Mouse (Mus musculus): ENCODE data around the gene Krt87. TPM values are rescaled to one million over a fixed set of nuclear protein-coding genes. Genes with fewer than 3 reads are reported as not detected.

Gene Krt87
- total and polyA plus RNA-seq, 3 experiments: not detected

- Histone ChIP-seq H3K4me3 (ENCODE audit: control insufficient read depth in 1 of 2, insufficient read depth in 1 of 2, low read depth in 2 of 2, low read length in 2 of 2) (no peak overlapping the region), H3K9me3 (replicated peaks; ENCODE audit: insufficient read depth, low read length) (no peaks in the 10 kb centered on the region), H3K79me2 (ENCODE audit: control insufficient read depth, insufficient read depth, low read length, poor library complexity) (no peaks in the 10 kb centered on the region), H3K36me3 (ENCODE audit: control insufficient read depth in 1 of 2, insufficient read depth in 2 of 2, low read length in 2 of 2) (no peaks in the 10 kb centered on the region), H3K27me3 (ENCODE audit: control insufficient read depth in 1 of 2, insufficient read depth in 2 of 2, low read length in 2 of 2) (peaks cover 2 to 3% of the 10 kb centered on the region in 2 experiments; a peak in 2 of 4 replicates), H3K4me1 (ENCODE audit: control insufficient read depth in 1 of 2, insufficient read depth in 2 of 2, low read length in 2 of 2) (no peaks in the 10 kb centered on the region), H3K27ac (ENCODE audit: control insufficient read depth, low read depth, low read length) (no peak overlapping the region), H3K9ac (ENCODE audit: control insufficient read depth, low read depth, low read length, poor library complexity, severe bottlenecking) (no peak overlapping the region)
- no peak for DNase-seq (ENCODE audit: low read depth, low spot score)
- TF ChIP-seq ZNF384 (IDR thresholded peaks at IDR 0.05; ENCODE audit: low read depth, low read length): no peak
- no peak for TF ChIP-seq SIN3A (IDR thresholded peaks at IDR 0.05; ENCODE audit: low read length)
- no peak for TF ChIP-seq MYC (IDR thresholded peaks at IDR 0.05; ENCODE audit: low read depth, low read length)
- no peak for TF ChIP-seq GABPA (IDR thresholded peaks at IDR 0.05; ENCODE audit: low read depth, low read length)
- TF ChIP-seq TBP (IDR thresholded peaks at IDR 0.05; ENCODE audit: low read depth, low read length): no peak
- TF ChIP-seq TCF12 (IDR thresholded peaks at IDR 0.05; ENCODE audit: low read depth, low read length): no peak
- no peak for TF ChIP-seq POLR2A (IDR thresholded peaks at IDR 0.05; ENCODE audit: control insufficient read depth in 1 of 2, insufficient read depth in 1 of 2, low read depth in 1 of 2, low read length in 2 of 2, poor library complexity in 1 of 2)
- TF ChIP-seq MEF2A (IDR thresholded peaks at IDR 0.05; ENCODE audit: extremely low read depth, insufficient replicate concordance, low read depth, low read length, poor library complexity, severe bottlenecking): no peak
- no peak for TF ChIP-seq MXI1 (IDR thresholded peaks at IDR 0.05; ENCODE audit: low read depth, low read length)
- no peak for TF ChIP-seq CTCF (IDR thresholded peaks at IDR 0.05 in 2 of 3, conservative IDR thresholded peaks at IDR 0.05 in 1 of 3; ENCODE audit: control insufficient read depth in 1 of 3, insufficient read depth in 1 of 3, low read depth in 2 of 3, low read length in 3 of 3, poor library complexity in 1 of 3, severe bottlenecking in 1 of 3)
- TF ChIP-seq RAD21 (IDR thresholded peaks at IDR 0.05; ENCODE audit: low read depth, low read length): no peak
- TF ChIP-seq ELF1 (IDR thresholded peaks at IDR 0.05; ENCODE audit: low read depth, low read length): no peak
- TF ChIP-seq ZKSCAN1 (IDR thresholded peaks at IDR 0.05; ENCODE audit: low read depth, low read length): no peak
- TF ChIP-seq UBTF (IDR thresholded peaks at IDR 0.05; ENCODE audit: borderline replicate concordance, insufficient read depth, low read depth, low read length): no peak
Observed at GRCm38 (mm10) chr15:101381758-101382157, 56.8 kb downstream of the Krt87 start.

Other genes starting within 250 kb of the Krt87 start
- gene Grasp, start 214.6 kb downstream of the Krt87 start, total RNA-seq (2012; rRNA removed): 3.7 and 4.1 TPM in 2 replicates
- gene Grasp, start 214.6 kb downstream of the Krt87 start, polyA plus RNA-seq (2012; ENCODE audit: insufficient read depth in 1 of 2, insufficient read length in 2 of 2, low read depth in 1 of 2, low replicate concordance in 2 of 2, missing spikeins in 1 of 2): 1 to 10 TPM in 1 of 2 experiments, not detected in 1; 6.3 TPM
- gene Nr4a1, start 184.5 kb downstream of the Krt87 start, total RNA-seq (2012; rRNA removed): 1.7 and 2.0 TPM in 2 replicates
- 10 to 100 TPM in 1 of 2 experiments, not detected in 1; 12.8 TPM for gene Nr4a1, start 184.5 kb downstream of the Krt87 start, polyA plus RNA-seq (2012; ENCODE audit: insufficient read depth in 1 of 2, insufficient read length in 2 of 2, low read depth in 1 of 2, low replicate concordance in 2 of 2, missing spikeins in 1 of 2)
- gene Atg101, start 154.5 kb downstream of the Krt87 start, total RNA-seq (2012; rRNA removed): 75.5 and 90.3 TPM in 2 replicates
- gene Atg101, start 154.5 kb downstream of the Krt87 start, polyA plus RNA-seq (2012; ENCODE audit: insufficient read depth in 1 of 2, insufficient read length in 2 of 2, low read depth in 1 of 2, low replicate concordance in 2 of 2, missing spikeins in 1 of 2): 10 to 100 TPM in 1 of 2 experiments, not detected in 1; 75.2 TPM
- gene 6030408B16Rik, start 145.6 kb downstream of the Krt87 start, total RNA-seq (2012; rRNA removed): 0.07 and 0.12 TPM in 2 replicates
- under 1 TPM in 1 of 2 experiments, not detected in 1; 0.18 TPM for gene 6030408B16Rik, start 145.6 kb downstream of the Krt87 start, polyA plus RNA-seq (2012; ENCODE audit: insufficient read depth in 1 of 2, insufficient read length in 2 of 2, low read depth in 1 of 2, low replicate concordance in 2 of 2, missing spikeins in 1 of 2)
- not detected in 2 replicates for gene Krt80, start 68.6 kb downstream of the Krt87 start, total RNA-seq (2012; rRNA removed)
- gene Krt80, start 68.6 kb downstream of the Krt87 start, polyA plus RNA-seq (2012; ENCODE audit: insufficient read depth in 1 of 2, insufficient read length in 2 of 2, low read depth in 1 of 2, low replicate concordance in 2 of 2, missing spikeins in 1 of 2): not detected
- 0.04 TPM in 1 of 2 replicates, not detected in the other for gene Krt7, start 27.8 kb downstream of the Krt87 start, total RNA-seq (2012; rRNA removed)
- under 1 TPM in 1 of 2 experiments, not detected in 1; 0.03 TPM for gene Krt7, start 27.8 kb downstream of the Krt87 start, polyA plus RNA-seq (2012; ENCODE audit: insufficient read depth in 1 of 2, insufficient read length in 2 of 2, low read depth in 1 of 2, low replicate concordance in 2 of 2, missing spikeins in 1 of 2)
- not detected in 2 replicates for gene Krt88, start 8.9 kb upstream of the Krt87 start, total RNA-seq (2012; rRNA removed)
- not detected for gene Krt88, start 8.9 kb upstream of the Krt87 start, polyA plus RNA-seq (2012; ENCODE audit: insufficient read depth in 1 of 2, insufficient read length in 2 of 2, low read depth in 1 of 2, low replicate concordance in 2 of 2, missing spikeins in 1 of 2)
- gene Krt81, start 24.9 kb upstream of the Krt87 start, total RNA-seq (2012; rRNA removed): not detected in 2 replicates
- gene Krt81, start 24.9 kb upstream of the Krt87 start, polyA plus RNA-seq (2012; ENCODE audit: insufficient read depth in 1 of 2, insufficient read length in 2 of 2, low read depth in 1 of 2, low replicate concordance in 2 of 2, missing spikeins in 1 of 2): not detected
- not detected in 2 replicates for gene Krt86, start 34.7 kb upstream of the Krt87 start, total RNA-seq (2012; rRNA removed)
- not detected for gene Krt86, start 34.7 kb upstream of the Krt87 start, polyA plus RNA-seq (2012; ENCODE audit: insufficient read depth in 1 of 2, insufficient read length in 2 of 2, low read depth in 1 of 2, low replicate concordance in 2 of 2, missing spikeins in 1 of 2)
- gene Krt83, start 52.7 kb upstream of the Krt87 start, total RNA-seq (2012; rRNA removed): not detected in 2 replicates
- gene Krt83, start 52.7 kb upstream of the Krt87 start, polyA plus RNA-seq (2012; ENCODE audit: insufficient read depth in 1 of 2, insufficient read length in 2 of 2, low read depth in 1 of 2, low replicate concordance in 2 of 2, missing spikeins in 1 of 2): not detected
- not detected in 2 replicates for gene Gm49425, start 78.5 kb upstream of the Krt87 start, total RNA-seq (2012; rRNA removed)
- not detected for gene Gm49425, start 78.5 kb upstream of the Krt87 start, polyA plus RNA-seq (2012; ENCODE audit: insufficient read depth in 1 of 2, insufficient read length in 2 of 2, low read depth in 1 of 2, low replicate concordance in 2 of 2, missing spikeins in 1 of 2)
- not detected in 2 replicates for gene Krt84, start 94.0 kb upstream of the Krt87 start, total RNA-seq (2012; rRNA removed)
- not detected for gene Krt84, start 94.0 kb upstream of the Krt87 start, polyA plus RNA-seq (2012; ENCODE audit: insufficient read depth in 1 of 2, insufficient read length in 2 of 2, low read depth in 1 of 2, low replicate concordance in 2 of 2, missing spikeins in 1 of 2)
- gene Krt82, start 111.9 kb upstream of the Krt87 start, total RNA-seq (2012; rRNA removed): not detected in 2 replicates
- gene Krt82, start 111.9 kb upstream of the Krt87 start, polyA plus RNA-seq (2012; ENCODE audit: insufficient read depth in 1 of 2, insufficient read length in 2 of 2, low read depth in 1 of 2, low replicate concordance in 2 of 2, missing spikeins in 1 of 2): not detected
- gene Krt90, start 124.1 kb upstream of the Krt87 start, total RNA-seq (2012; rRNA removed): not detected in 2 replicates
- gene Krt90, start 124.1 kb upstream of the Krt87 start, polyA plus RNA-seq (2012; ENCODE audit: insufficient read depth in 1 of 2, insufficient read length in 2 of 2, low read depth in 1 of 2, low replicate concordance in 2 of 2, missing spikeins in 1 of 2): not detected
- not detected in 2 replicates for gene Krt75, start 135.1 kb upstream of the Krt87 start, total RNA-seq (2012; rRNA removed)
- not detected for gene Krt75, start 135.1 kb upstream of the Krt87 start, polyA plus RNA-seq (2012; ENCODE audit: insufficient read depth in 1 of 2, insufficient read length in 2 of 2, low read depth in 1 of 2, low replicate concordance in 2 of 2, missing spikeins in 1 of 2)
- gene Gm5414, start 189.4 kb upstream of the Krt87 start, total RNA-seq (2012; rRNA removed): not detected in 2 replicates
- not detected for gene Gm5414, start 189.4 kb upstream of the Krt87 start, polyA plus RNA-seq (2012; ENCODE audit: insufficient read depth in 1 of 2, insufficient read length in 2 of 2, low read depth in 1 of 2, low replicate concordance in 2 of 2, missing spikeins in 1 of 2)
- not detected in 2 replicates for gene Gm5478, start 208.6 kb upstream of the Krt87 start, total RNA-seq (2012; rRNA removed)
- not detected for gene Gm5478, start 208.6 kb upstream of the Krt87 start, polyA plus RNA-seq (2012; ENCODE audit: insufficient read depth in 1 of 2, insufficient read length in 2 of 2, low read depth in 1 of 2, low replicate concordance in 2 of 2, missing spikeins in 1 of 2)
- gene Krt6b, start 241.5 kb upstream of the Krt87 start, total RNA-seq (2012; rRNA removed): not detected in 2 replicates
- not detected for gene Krt6b, start 241.5 kb upstream of the Krt87 start, polyA plus RNA-seq (2012; ENCODE audit: insufficient read depth in 1 of 2, insufficient read length in 2 of 2, low read depth in 1 of 2, low replicate concordance in 2 of 2, missing spikeins in 1 of 2)

Measured in MEL (cell line).